Mouse (Mus musculus) brain, embryonic 14.5 days (tissue): Measurements from ENCODE around the gene Cxcl1.

Experiments used
- CTCF ChIP-seq: fragments of 200-500 bp; IDR thresholded peaks from 2 replicates; pipeline ENCODE4 v1.5.1; 2012; ENCODE audit warnings: inconsistent platforms, mild to moderate bottlenecking, moderate library complexity, borderline replicate concordance; ENCODE audit not compliant: insufficient read depth, insufficient read length; ENCODE audit errors: extremely low read depth
- POLR2A ChIP-seq: fragments of 200-500 bp; IDR thresholded peaks from 2 replicates; pipeline ENCODE4 v1.6.1; 2012; ENCODE audit warnings: mild to moderate bottlenecking, inconsistent platforms, borderline replicate concordance; ENCODE audit not compliant: poor library complexity, insufficient read depth, insufficient read length, severe bottlenecking; ENCODE audit errors: extremely low read depth

GRCm38 (mm10) chr5:90866770-90867169 is 24.3 kb upstream of the Cxcl1 start:
- TF ChIP-seq CTCF (no peak), POLR2A (no peak)
